In genomic region chr2:167249591-167249990, GRCm38 (mm10) we compare ENCODE assay signal across 11 mouse cellular contexts. TPM values are rescaled to one million over a fixed set of nuclear protein-coding genes. Genes with fewer than 3 reads are reported as not detected.
A peak's percentile ranks its signal among the peaks of the same experiment; 100 is the strongest.
DNase-seq lines count a peak whose midpoint lies in the region; ATAC-seq and TF ChIP-seq lines count a peak whose summit lies in the region.
"Had no signal": no experiment of that assay in that cellular context is flagged by ENCODE, and none has a peak within 500 bp of the region (broad histone marks: within the 10 kb centered on the region; RNA-seq: fewer than 3 reads in every experiment).

No protein-coding gene starts in this region.

- intact Hi-C loops in left cerebral cortex, postnatal 14 days (cut with DNase I), result no loop called here

- no peak overlapping the region for H3K4me2 ChIP-seq in forebrain, postnatal 0 days (ENCODE audit: low read depth)
- no peak overlapping the region for H3K4me2 ChIP-seq in embryonic facial prominence, embryonic 15.5 days (replicated peaks)
- no peak overlapping the region for H3K4me2 ChIP-seq in kidney, postnatal 0 days (ENCODE audit: low read length)
- no peak overlapping the region for H3K4me2 ChIP-seq in lung, embryonic 16.5 days (ENCODE audit: low read depth, low read length)
- no peak overlapping the region for H3K4me2 ChIP-seq in forebrain, embryonic 13.5 days

- no peak overlapping the region for H3K4me3 ChIP-seq in forebrain, embryonic 10.5 days
- H3K4me3 ChIP-seq in forebrain, postnatal 0 days (ENCODE audit: low read depth, low read length), result no peak overlapping the region
- H3K4me3 ChIP-seq in embryonic facial prominence, embryonic 15.5 days (replicated peaks), result no peak overlapping the region
- no peak overlapping the region for H3K4me3 ChIP-seq in kidney, postnatal 0 days (replicated peaks; ENCODE audit: low read depth, low read length)
- no peak overlapping the region for H3K4me3 ChIP-seq in lung, embryonic 16.5 days (ENCODE audit: low read length)
- no peak overlapping the region for H3K4me3 ChIP-seq in forebrain, embryonic 13.5 days
- H3K4me3 ChIP-seq: midbrain, embryonic 10.5 days had no signal

- H3K9ac ChIP-seq in forebrain, postnatal 0 days, result no peak overlapping the region
- H3K9ac ChIP-seq in embryonic facial prominence, embryonic 15.5 days, result no peak overlapping the region
- H3K9ac ChIP-seq in kidney, postnatal 0 days (ENCODE audit: low read depth, low read length), result no peak overlapping the region
- H3K9ac ChIP-seq in lung, embryonic 16.5 days (ENCODE audit: low read length), result no peak overlapping the region
- no peak overlapping the region for H3K9ac ChIP-seq in forebrain, embryonic 13.5 days

- peaks cover 39% of the 10 kb centered on the region for H3K4me1 ChIP-seq in forebrain, embryonic 10.5 days
- no peaks in the 10 kb centered on the region for H3K4me1 ChIP-seq in forebrain, postnatal 0 days (ENCODE audit: insufficient read depth)
- H3K4me1 ChIP-seq in embryonic facial prominence, embryonic 15.5 days, result peaks cover 18% of the 10 kb centered on the region
- 0 out of 2 replicates have a peak, but pooled peaks cover 9% of the 10 kb centered on the region for H3K4me1 ChIP-seq in kidney, postnatal 0 days (replicated peaks; ENCODE audit: insufficient read depth, low read length)
- H3K4me1 ChIP-seq in lung, embryonic 16.5 days (replicated peaks; ENCODE audit: control insufficient read depth, insufficient read depth, low read length), result peaks cover 34% of the 10 kb centered on the region
- peaks cover 18% of the 10 kb centered on the region for H3K4me1 ChIP-seq in forebrain, embryonic 13.5 days

- WGBS in forebrain, embryonic 10.5 days, result 66% methylated on average over 3 of the region's 3 CpGs
- 78% methylated on average over 3 of the region's 3 CpGs for WGBS in forebrain, postnatal 0 days
- 41% methylated on average over 3 of the region's 3 CpGs for WGBS in embryonic facial prominence, embryonic 15.5 days
- WGBS in kidney, postnatal 0 days, result 35% methylated on average over 3 of the region's 3 CpGs
- 51% methylated on average over 3 of the region's 3 CpGs for WGBS in lung, embryonic 16.5 days
- WGBS in forebrain, embryonic 13.5 days, result 88% methylated on average over 3 of the region's 3 CpGs

- no peaks in the 10 kb centered on the region for H3K27me3 ChIP-seq in forebrain, embryonic 10.5 days (ENCODE audit: poor library complexity, severe bottlenecking)
- no peaks in the 10 kb centered on the region for H3K27me3 ChIP-seq in forebrain, postnatal 0 days (ENCODE audit: insufficient read depth, low read length)
- no peaks in the 10 kb centered on the region for H3K27me3 ChIP-seq in embryonic facial prominence, embryonic 15.5 days
- no peaks in the 10 kb centered on the region for H3K27me3 ChIP-seq in kidney, postnatal 0 days (ENCODE audit: insufficient read depth, low read length)
- H3K27me3 ChIP-seq in lung, embryonic 16.5 days (ENCODE audit: control insufficient read depth, insufficient read depth, low read depth, low read length), result no peaks in the 10 kb centered on the region
- no peaks in the 10 kb centered on the region for H3K27me3 ChIP-seq in forebrain, embryonic 13.5 days

- no peak for ATAC-seq in forebrain, postnatal 0 days
- ATAC-seq in embryonic facial prominence, embryonic 15.5 days (ENCODE audit: insufficient number of reproducible peaks, low FRiP score, low TSS enrichment, low read depth), result no peak
- ATAC-seq in kidney, postnatal 0 days (replicated peaks; ENCODE audit: low FRiP score, low read depth), result peak; percentile 26; the same call in 1 of the 2 replicates
- peak; percentile 79 for ATAC-seq in lung, embryonic 16.5 days (ENCODE audit: low read depth)
- ATAC-seq in forebrain, embryonic 13.5 days, result no peak

- DNase-seq in forebrain, embryonic 10.5 days (ENCODE audit: extremely low spot score, low spot score), result no peak
- DNase-seq in forebrain, postnatal 0 days, result no peak
- peak; percentile 79 for DNase-seq in kidney, postnatal 0 days (ENCODE audit: low spot score)
- DNase-seq in left cerebral cortex, postnatal 14 days (ENCODE audit: low spot score in 2 of 2), result no peak
- no peak for DNase-seq in thymus, postnatal 25 days
- DNase-seq: thymus, postnatal 14 days had no signal

- no peak for TF ChIP-seq CTCF in forebrain, postnatal 0 days (IDR thresholded peaks at IDR 0.05; ENCODE audit: low read depth)
- TF ChIP-seq CTCF in kidney, postnatal 0 days (IDR thresholded peaks at IDR 0.05; ENCODE audit: low read depth), result no peak

- 0 out of 2 replicates have a peak overlapping the region, but pooled peaks have one; percentile 0 for H3K27ac ChIP-seq in forebrain, embryonic 10.5 days
- no peak overlapping the region for H3K27ac ChIP-seq in forebrain, postnatal 0 days (ENCODE audit: low read depth, low read length)
- H3K27ac ChIP-seq in embryonic facial prominence, embryonic 15.5 days (replicated peaks), result 0 out of 2 replicates have a peak overlapping the region, but pooled peaks have one; percentile 31
- peak overlapping the region; percentile 54 for H3K27ac ChIP-seq in kidney, postnatal 0 days
- peak overlapping the region; percentile 85 for H3K27ac ChIP-seq in lung, embryonic 16.5 days (ENCODE audit: low read length)
- H3K27ac ChIP-seq in forebrain, embryonic 13.5 days, result no peak overlapping the region

- 0 out of 2 replicates have a peak, but pooled peaks cover 5% of the 10 kb centered on the region for H3K9me3 ChIP-seq in forebrain, embryonic 10.5 days
- no peaks in the 10 kb centered on the region for H3K9me3 ChIP-seq in forebrain, postnatal 0 days (ENCODE audit: low read length)
- H3K9me3 ChIP-seq in embryonic facial prominence, embryonic 15.5 days (replicated peaks), result no peaks in the 10 kb centered on the region
- no peaks in the 10 kb centered on the region for H3K9me3 ChIP-seq in kidney, postnatal 0 days (replicated peaks; ENCODE audit: low read length)
- H3K9me3 ChIP-seq in lung, embryonic 16.5 days (ENCODE audit: control insufficient read depth, low read length), result peaks cover 5% of the 10 kb centered on the region
- peaks cover 5% of the 10 kb centered on the region; the same call in 1 of the 2 replicates for H3K9me3 ChIP-seq in forebrain, embryonic 13.5 days (replicated peaks)

- no peaks in the 10 kb centered on the region for H3K36me3 ChIP-seq in forebrain, embryonic 10.5 days (replicated peaks)
- no peaks in the 10 kb centered on the region for H3K36me3 ChIP-seq in forebrain, postnatal 0 days (ENCODE audit: insufficient read depth)
- H3K36me3 ChIP-seq in embryonic facial prominence, embryonic 15.5 days, result no peaks in the 10 kb centered on the region
- H3K36me3 ChIP-seq in kidney, postnatal 0 days (ENCODE audit: insufficient read depth, low read length), result no peaks in the 10 kb centered on the region
- no peaks in the 10 kb centered on the region for H3K36me3 ChIP-seq in lung, embryonic 16.5 days (ENCODE audit: control insufficient read depth, insufficient read depth, low read length)
- H3K36me3 ChIP-seq in forebrain, embryonic 13.5 days (ENCODE audit: poor library complexity, severe bottlenecking), result no peaks in the 10 kb centered on the region
- H3K36me3 ChIP-seq: G1E; midbrain, embryonic 10.5 days had no signal

RNA-seq across cellular contexts. Expression of gene Ptgis, which starts 9.2 kb away (rescaled TPM):
- polyA plus RNA-seq in forebrain, embryonic 10.5 days (2016; fragmentation: Nextera tagmentation; extraction: Ambion mirVana), result 13.5 and 13.7 TPM in 2 replicates
- 2.5 and 4.0 TPM in 2 replicates for total RNA-seq in forebrain, postnatal 0 days (2014; rRNA removed)
- polyA plus RNA-seq in forebrain, postnatal 0 days (2015; fragmentation: Nextera tagmentation; extraction: Ambion mirVana), result 2.5 and 2.8 TPM in 2 replicates
- 33.1 and 33.3 TPM in 2 replicates for polyA plus RNA-seq in embryonic facial prominence, embryonic 15.5 days (2015; fragmentation: Nextera tagmentation; extraction: Ambion mirVana)
- 17.7 and 18.7 TPM in 2 replicates for polyA plus RNA-seq in kidney, postnatal 0 days (2015; fragmentation: Nextera tagmentation; extraction: Ambion mirVana)
- 14.4 and 15.8 TPM in 2 replicates for polyA plus RNA-seq in lung, embryonic 16.5 days (2015; fragmentation: Nextera tagmentation; extraction: Ambion mirVana)
- 1 to 10 TPM; 2.7 to 3.2 TPM for total RNA-seq in left cerebral cortex, postnatal 14 days (2021)
- polyA plus RNA-seq in forebrain, embryonic 13.5 days (2015; fragmentation: Nextera tagmentation; extraction: Ambion mirVana), result 3.5 and 4.4 TPM in 2 replicates
- total RNA-seq: G1E had no signal
- polyA plus RNA-seq: G1E had no signal

RNA-seq across cellular contexts. Expression of gene Kcnb1, which starts 59.6 kb away (rescaled TPM):
- 0.71 and 0.93 TPM in 2 replicates for polyA plus RNA-seq in forebrain, embryonic 10.5 days (2016; fragmentation: Nextera tagmentation; extraction: Ambion mirVana)
- total RNA-seq in forebrain, postnatal 0 days (2014; rRNA removed), result 15.5 and 21.8 TPM in 2 replicates
- polyA plus RNA-seq in forebrain, postnatal 0 days (2015; fragmentation: Nextera tagmentation; extraction: Ambion mirVana), result 2.9 and 4.1 TPM in 2 replicates
- 0.98 and 1.2 TPM in 2 replicates for polyA plus RNA-seq in embryonic facial prominence, embryonic 15.5 days (2015; fragmentation: Nextera tagmentation; extraction: Ambion mirVana)
- 1.3 and 1.4 TPM in 2 replicates for polyA plus RNA-seq in kidney, postnatal 0 days (2015; fragmentation: Nextera tagmentation; extraction: Ambion mirVana)
- polyA plus RNA-seq in lung, embryonic 16.5 days (2015; fragmentation: Nextera tagmentation; extraction: Ambion mirVana), result 0.45 and 0.65 TPM in 2 replicates
- 100 to 1,000 TPM; 149 to 157 TPM for total RNA-seq in left cerebral cortex, postnatal 14 days (2021)
- 1.3 and 1.5 TPM in 2 replicates for polyA plus RNA-seq in forebrain, embryonic 13.5 days (2015; fragmentation: Nextera tagmentation; extraction: Ambion mirVana)
- polyA plus RNA-seq: G1E had no signal

Comparison
In these comparisons a context has a peak if more than half of its experiments do, and no peak if none do; other contexts are left out.
1. H3K27ac ChIP-seq: peak in forebrain, embryonic 10.5 days (single experiment), embryonic facial prominence, embryonic 15.5 days (single experiment), kidney, postnatal 0 days (single experiment) and lung, embryonic 16.5 days (single experiment); none in forebrain, postnatal 0 days (single experiment) and forebrain, embryonic 13.5 days (single experiment).
2. ATAC-seq: peak in kidney, postnatal 0 days (single experiment) and lung, embryonic 16.5 days (single experiment); none in forebrain, postnatal 0 days (single experiment), embryonic facial prominence, embryonic 15.5 days (single experiment) and forebrain, embryonic 13.5 days (single experiment).